Mouse (Mus musculus) heart, embryonic 16.5 days (tissue): Measurements from ENCODE around the gene Lgals7. TPM values are rescaled to one million over a fixed set of nuclear protein-coding genes. Genes with fewer than 3 reads are reported as not detected.

Experiments used
- ATAC-seq: fragments of 200-750 bp; cut with Nextera tagmentation; replicated peaks from 2 replicates; pipeline ENCODE4 v1.8.0; 2017; ENCODE audit warnings: moderate number of reproducible peaks; ENCODE audit not compliant: insufficient read depth, low FRiP score; ENCODE audit errors: extremely low read depth
- H3K27ac ChIP-seq: fragments of 300-500 bp; sonication (generic); 2 replicates; pipeline ENCODE4 v1.5.1; 2014; ENCODE audit warnings: mild to moderate bottlenecking, low read length, control low read depth, moderate library complexity
- H3K27me3 ChIP-seq: fragments of 300-500 bp; sonication (generic); 2 replicates; pipeline ENCODE4 v1.6.1; 2014; ENCODE audit warnings: low read length, mixed read lengths; ENCODE audit not compliant: control insufficient read depth, insufficient read depth
- H3K36me3 ChIP-seq: fragments of 300-500 bp; sonication (generic); 2 replicates; pipeline ENCODE4 v1.6.1; 2014; ENCODE audit not compliant: control insufficient read depth, insufficient read depth
- H3K4me1 ChIP-seq: fragments of 300-500 bp; sonication (generic); 2 replicates; pipeline ENCODE4 v1.6.1; 2014; ENCODE audit warnings: low read length, mixed read lengths; ENCODE audit not compliant: control insufficient read depth, insufficient read depth
- H3K4me2 ChIP-seq: fragments of 300-500 bp; sonication (generic); 2 replicates; pipeline ENCODE4 v1.6.1; 2014; ENCODE audit warnings: low read depth, mild to moderate bottlenecking, control low read depth, low read length
- H3K4me3 ChIP-seq: fragments of 300-500 bp; sonication (generic); 2 replicates; pipeline ENCODE4 v1.5.1; 2014; ENCODE audit warnings: mild to moderate bottlenecking, control low read depth, low read length
- H3K9ac ChIP-seq: fragments of 300-500 bp; sonication (generic); 2 replicates; pipeline ENCODE4 v1.6.1; 2014; ENCODE audit warnings: low read length, control low read depth
- H3K9me3 ChIP-seq: fragments of 300-500 bp; sonication (generic); replicated peaks from 2 replicates; pipeline ENCODE4 v1.6.1; 2016; ENCODE audit warnings: low read length; ENCODE audit not compliant: control insufficient read depth
- WGBS: fragments of 180-500 bp; shearing (Covaris S2); extraction: QIAGEN DNeasy Blood & Tissue Kit; methylation state at CpG from one replicate; pipeline ENCODE4 v1.1.7; 2014; 5-methylcytosine and 5-hydroxymethylcytosine counted together
- polyA plus RNA-seq: library from polyadenylated mRNA; unstranded; fragments of >200 nt; fragmentation: Nextera tagmentation; extraction: Ambion mirVana; gene quantifications from 2 replicates; pipeline ENCODE4 v1.2.1, GENCODE M21; 2015

The Lgals7 gene
- polyA plus RNA-seq, 1 experiment from 2014 or later, result 2.1 TPM

GRCm38 (mm10) chr7:28847273-28847672 lies 16.4 kb upstream of the Lgals7 start:
- ATAC-seq, result no peak
- H3K27ac ChIP-seq, result no peak overlapping the region
- 62% methylated on average over 1 of the region's 1 CpGs for WGBS
- H3K4me2 ChIP-seq, result no peak overlapping the region
- H3K9me3 ChIP-seq, result 0 out of 2 replicates have a peak, but pooled peaks cover 2% of the 10 kb centered on the region
- no peaks in the 10 kb centered on the region for H3K4me1 ChIP-seq
- no peaks in the 10 kb centered on the region for H3K27me3 ChIP-seq
- no peak overlapping the region for H3K9ac ChIP-seq
- H3K36me3 ChIP-seq, result no peaks in the 10 kb centered on the region
- no peak overlapping the region for H3K4me3 ChIP-seq

DNA sequence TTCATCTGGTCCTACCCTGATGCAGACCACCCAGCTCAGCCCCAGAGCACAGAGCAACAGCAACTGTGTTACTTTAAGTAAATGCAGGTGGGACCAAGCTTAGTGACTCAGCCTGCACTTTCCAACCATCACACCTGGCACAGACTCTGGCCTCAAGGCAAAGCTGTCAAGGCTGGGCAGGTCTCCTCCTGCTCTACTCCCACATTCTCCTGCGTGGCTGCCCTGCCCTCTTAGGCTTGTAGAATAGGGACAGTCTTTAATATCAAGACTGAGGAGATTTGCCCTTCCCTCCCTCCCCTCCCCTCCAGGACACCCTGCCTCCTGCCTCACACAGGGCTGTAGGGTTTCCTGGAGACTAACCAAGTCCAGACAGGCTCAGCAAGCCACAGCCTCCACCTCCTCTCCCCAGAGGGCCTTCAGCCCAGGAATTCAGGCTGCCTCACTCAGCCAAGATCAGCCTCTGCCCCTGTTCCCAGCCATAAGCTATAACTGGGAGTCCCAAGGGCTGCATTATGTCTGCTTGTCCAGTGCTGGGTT lies 13.9 kb upstream of the Lgals7 start:
- Histone ChIP-seq H3K4me1 (no peaks in the 10 kb centered on the region), H3K4me3 (no peak overlapping the region), H3K4me2 (no peak overlapping the region), H3K9ac (no peak overlapping the region), H3K9me3 (no peaks in the 10 kb centered on the region), H3K27me3 (no peaks in the 10 kb centered on the region), H3K36me3 (no peaks in the 10 kb centered on the region), H3K27ac (no peak overlapping the region)
- 75% methylated on average over 1 of the region's 1 CpGs for WGBS
- 0 out of 2 replicates have a peak, but pooled peaks have one; percentile 37 for ATAC-seq

DNA sequence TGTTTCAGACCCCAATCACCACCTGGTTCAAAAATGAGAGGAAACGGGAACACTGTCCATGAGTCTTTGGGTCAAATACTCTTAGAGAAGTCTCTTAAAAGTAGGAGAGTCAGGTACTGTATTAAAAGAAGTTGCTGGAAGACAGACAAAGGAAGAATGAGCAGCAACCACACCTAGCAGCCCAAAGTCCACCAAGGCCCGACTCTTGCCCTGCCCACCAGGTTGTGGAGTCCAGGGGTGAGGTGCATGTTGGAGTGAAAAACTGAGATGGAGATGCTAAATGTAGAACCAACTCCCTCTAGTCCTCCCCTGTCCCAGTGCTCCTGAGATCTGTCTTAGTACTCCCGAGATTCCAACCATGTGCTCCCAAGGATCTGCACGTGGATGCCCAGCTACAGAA lies 13.0 kb upstream of the Lgals7 start:
- whole genome bisulfite sequencing, result 72% methylated on average over 4 of the region's 4 CpGs
- Histone ChIP-seq H3K9me3 (no peaks in the 10 kb centered on the region), H3K4me1 (no peaks in the 10 kb centered on the region), H3K27ac (no peak overlapping the region), H3K27me3 (no peaks in the 10 kb centered on the region), H3K9ac (no peak overlapping the region), H3K4me3 (no peak overlapping the region), H3K36me3 (no peaks in the 10 kb centered on the region), H3K4me2 (no peak overlapping the region)
- ATAC-seq, result no peak

DNA sequence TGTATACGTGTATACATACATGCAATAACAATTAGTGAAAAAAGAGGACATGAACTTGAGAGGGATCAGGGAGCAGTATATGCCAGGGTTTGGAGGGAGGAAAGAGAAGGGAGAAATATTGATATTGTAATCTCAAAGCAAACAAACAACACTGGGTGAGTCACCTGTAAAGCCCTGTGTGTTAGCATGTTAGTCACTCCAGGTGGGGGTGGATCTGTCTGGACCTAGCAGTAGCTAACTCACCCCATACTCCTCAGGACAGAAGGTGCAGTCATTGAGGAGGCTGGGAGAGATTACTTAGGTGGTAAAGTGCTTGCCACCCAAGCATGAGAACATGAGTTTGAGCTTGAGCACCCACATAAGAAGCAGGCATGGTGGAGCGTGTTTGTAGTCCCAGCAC lies 3.7 kb upstream of the Lgals7 start:
- no peak overlapping the region for H3K4me2 ChIP-seq
- H3K9ac ChIP-seq, result no peak overlapping the region
- H3K27ac ChIP-seq, result no peak overlapping the region
- ATAC-seq, result no peak
- no peaks in the 10 kb centered on the region; the same call in none of the 2 replicates for H3K4me1 ChIP-seq
- H3K36me3 ChIP-seq, result no peaks in the 10 kb centered on the region
- peaks cover 4% of the 10 kb centered on the region for H3K9me3 ChIP-seq
- H3K4me3 ChIP-seq, result no peak overlapping the region
- H3K27me3 ChIP-seq, result no peaks in the 10 kb centered on the region
- WGBS, result 82% methylated on average over 2 of the region's 2 CpGs

DNA sequence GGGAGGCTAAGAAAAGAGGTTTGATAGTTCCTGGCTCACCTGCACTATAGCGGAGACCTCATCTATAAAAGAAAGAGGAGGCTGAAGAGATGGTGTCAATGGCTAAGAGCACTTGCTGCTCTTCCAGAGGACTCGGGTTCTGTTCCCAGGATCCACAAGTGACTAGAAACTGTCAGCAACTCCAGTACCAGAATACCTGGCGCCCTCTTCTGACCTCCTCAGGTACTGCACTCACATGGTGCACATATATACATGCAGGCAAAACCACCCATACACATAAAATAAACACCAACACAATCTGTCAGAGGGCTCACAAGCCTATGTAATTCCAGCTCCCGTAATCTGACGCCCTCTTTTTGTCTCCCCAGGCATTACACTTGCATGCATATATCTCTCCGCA lies 2.8 kb upstream of the Lgals7 start:
- Histone ChIP-seq H3K4me1 (peaks cover 5% of the 10 kb centered on the region), H3K27ac (no peak overlapping the region), H3K4me3 (no peak overlapping the region), H3K27me3 (no peaks in the 10 kb centered on the region), H3K4me2 (no peak overlapping the region), H3K36me3 (no peaks in the 10 kb centered on the region), H3K9me3 (peaks cover 4% of the 10 kb centered on the region), H3K9ac (no peak overlapping the region)
- WGBS, result 88% methylated on average over 6 of the region's 6 CpGs
- ATAC-seq, result no peak

- H3K4me3 ChIP-seq, result no peak overlapping the region
- 72% methylated on average over 15 of the region's 15 CpGs for WGBS
These were observed 695 bp upstream of the Lgals7 start for GRCm38 (mm10) chr7:28862817-28863499.

DNA sequence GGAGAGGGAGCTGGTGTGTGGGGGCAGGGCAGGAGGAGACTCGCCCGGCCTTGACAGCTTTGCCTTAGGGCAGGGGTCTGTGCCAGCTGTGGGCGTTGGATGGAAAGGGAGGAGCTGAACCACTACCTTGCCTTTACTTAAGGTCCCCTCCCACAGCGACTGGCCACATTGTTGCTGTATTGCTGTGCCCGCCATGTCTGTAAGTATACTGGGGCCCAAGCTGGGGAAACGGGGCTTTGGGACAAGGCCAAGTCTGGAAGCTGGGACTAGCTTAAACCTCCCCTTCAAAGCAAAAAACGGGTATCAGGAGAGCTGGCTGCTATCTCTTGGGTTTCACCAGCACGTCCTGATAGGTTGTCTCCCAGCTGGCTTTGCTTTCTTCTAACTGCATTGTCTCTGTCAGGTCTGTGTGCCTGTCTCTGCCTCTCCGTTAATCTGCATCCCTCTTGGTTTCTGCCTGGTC lies 666 bp downstream of the Lgals7 start:
- 30% methylated on average over 9 of the region's 9 CpGs for WGBS
- peaks cover 9% of the 10 kb centered on the region for H3K4me1 ChIP-seq
- H3K9me3 ChIP-seq, result peaks cover 4% of the 10 kb centered on the region
- ATAC-seq, result no peak
- no peak overlapping the region for H3K27ac ChIP-seq
- no peak overlapping the region for H3K4me3 ChIP-seq
- H3K4me2 ChIP-seq, result 0 out of 2 replicates have a peak overlapping the region, but pooled peaks have one; percentile 0
- H3K36me3 ChIP-seq, result no peaks in the 10 kb centered on the region
- no peak overlapping the region for H3K9ac ChIP-seq
- H3K27me3 ChIP-seq, result no peaks in the 10 kb centered on the region

More at GRCm38 (mm10) chr7:28862817-28863499, 695 bp upstream of the Lgals7 start:
- H3K4me2 ChIP-seq, result no peak overlapping the region
- H3K27me3 ChIP-seq, result no peaks in the 10 kb centered on the region
- no peak overlapping the region for H3K9ac ChIP-seq
- H3K9me3 ChIP-seq, result peaks cover 4% of the 10 kb centered on the region
- H3K4me1 ChIP-seq, result peaks cover 9% of the 10 kb centered on the region
- no peaks in the 10 kb centered on the region for H3K36me3 ChIP-seq
- no peak overlapping the region for H3K27ac ChIP-seq
- ATAC-seq, result no peak

- H3K4me1 ChIP-seq, result peaks cover 9% of the 10 kb centered on the region
- no peaks in the 10 kb centered on the region for H3K36me3 ChIP-seq
- peak overlapping the region; percentile 70 for H3K4me2 ChIP-seq
- peak overlapping the region; percentile 50; the same call in 1 of the 2 replicates for H3K27ac ChIP-seq
- peak overlapping the region; percentile 34 for H3K4me3 ChIP-seq
- H3K9ac ChIP-seq, result peak overlapping the region; percentile 69
- ATAC-seq, result peak; percentile 62
- H3K27me3 ChIP-seq, result no peaks in the 10 kb centered on the region
- WGBS, result 39% methylated on average over 33 of the region's 33 CpGs
- H3K9me3 ChIP-seq, result peaks cover 4% of the 10 kb centered on the region
These were observed 2.0 kb downstream of the Lgals7 start for GRCm38 (mm10) chr7:28865481-28866300.
